Mouse (Mus musculus) kidney, postnatal 4 days (tissue): ENCODE data around the gene Adamts12.

Source experiments
- DNase-seq, 2 experiments: peaks; one replicate each; pipeline ENCODE4 v3.0.0; 2021; ENCODE audit warnings: mixed read lengths in 2 of 2

Adamts12 gene

DNA sequence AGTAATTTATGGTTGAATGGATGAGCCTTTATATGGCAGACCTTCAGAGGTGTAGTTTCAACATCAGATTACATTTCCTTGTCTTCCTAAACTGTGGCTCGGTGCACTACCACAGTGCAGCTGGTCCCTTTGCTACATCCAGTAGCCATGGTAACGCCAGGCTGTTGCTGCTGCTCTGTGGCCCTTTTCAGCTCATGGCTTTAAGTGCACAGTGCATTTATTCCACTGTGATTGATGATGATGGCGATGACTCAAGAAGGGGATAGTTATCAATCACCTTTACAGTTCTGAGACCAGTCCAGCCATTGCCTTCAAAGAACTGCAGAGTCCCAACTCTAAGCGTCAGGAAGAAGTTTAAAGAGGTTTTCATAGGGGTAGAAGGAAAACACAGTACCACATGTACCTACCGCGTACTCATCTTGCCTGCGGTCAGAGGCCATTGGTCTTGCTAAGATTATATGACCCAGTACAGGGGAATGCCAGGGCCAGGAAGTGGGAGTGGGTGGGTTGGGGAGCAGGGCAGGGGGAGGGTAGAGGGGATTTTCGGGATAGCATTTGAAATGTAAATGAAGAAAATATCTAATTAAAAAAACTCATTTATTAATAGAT is 18.5 kb downstream of the Adamts12 start:
- DNase-seq = no peak

DNA sequence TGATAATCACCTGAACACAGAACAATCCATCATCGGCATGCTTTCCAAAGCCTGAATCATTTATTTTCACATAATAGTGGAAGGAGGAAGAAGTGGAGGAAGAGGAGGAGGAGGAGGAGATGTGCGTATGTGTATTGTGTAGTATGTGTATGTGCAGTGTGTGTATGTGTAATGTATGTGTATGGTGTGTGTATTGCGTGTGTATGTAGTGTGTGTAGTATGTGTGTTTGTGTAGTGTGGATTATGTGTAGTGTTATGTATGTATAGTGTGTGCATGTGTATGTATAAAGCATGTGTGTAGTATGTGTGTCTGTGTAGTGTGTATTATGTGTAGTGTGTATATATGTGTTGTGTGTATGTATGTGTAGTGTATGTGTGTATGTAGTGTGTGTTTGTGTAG is 19.1 kb downstream of the Adamts12 start:
- no peak for DNase-seq

DNA sequence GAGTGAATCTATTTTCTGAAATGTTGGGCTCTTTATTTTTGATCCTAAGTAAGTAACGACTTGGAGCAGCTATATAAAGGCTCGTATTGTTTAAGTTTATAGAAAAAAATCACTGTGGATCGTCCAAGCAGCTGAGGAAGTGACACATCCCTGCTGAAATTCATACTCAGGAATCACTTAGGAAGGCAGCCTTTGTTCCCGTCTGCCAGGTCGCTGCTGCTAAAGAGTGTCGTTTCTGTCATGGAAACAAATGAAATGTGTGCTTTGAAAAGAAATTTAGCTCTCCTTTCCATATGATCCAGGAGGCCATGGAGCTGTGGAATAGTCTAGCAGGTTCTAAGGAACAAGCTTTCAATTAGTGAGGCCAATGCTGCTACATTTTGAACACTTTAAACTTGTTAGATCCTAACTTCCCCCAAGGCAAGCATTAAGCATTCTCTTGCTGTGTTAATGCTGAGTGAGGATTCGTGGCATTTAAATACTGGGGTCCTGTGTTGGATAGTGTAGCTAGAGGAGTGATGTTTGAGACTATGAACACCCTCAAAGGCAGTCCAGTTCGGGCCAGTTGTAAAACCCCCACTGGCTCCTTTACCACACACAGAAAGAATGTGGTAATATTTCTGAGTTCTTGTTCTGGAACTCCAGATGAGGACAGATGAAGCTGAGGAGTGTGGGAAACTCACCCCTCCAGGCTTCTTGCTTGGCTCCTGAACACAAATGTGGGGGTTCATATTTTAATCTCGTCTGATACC is 19.8 kb downstream of the Adamts12 start:
- no peak for DNase-seq

- DNase-seq = no peak
These were observed 20.4 kb downstream of the Adamts12 start for GRCm38 (mm10) chr15:11084993-11085365.

- DNase-seq = no peak
These were observed 24.9 kb downstream of the Adamts12 start for GRCm38 (mm10) chr15:11089494-11089893.

- no peak for DNase-seq
These were observed 31.0 kb downstream of the Adamts12 start for GRCm38 (mm10) chr15:11095566-11095965.

GRCm38 (mm10) chr15:11097967-11098702 is 33.5 kb downstream of the Adamts12 start:
- peak in 1 of 2 experiments; percentile 7 for DNase-seq

DNA sequence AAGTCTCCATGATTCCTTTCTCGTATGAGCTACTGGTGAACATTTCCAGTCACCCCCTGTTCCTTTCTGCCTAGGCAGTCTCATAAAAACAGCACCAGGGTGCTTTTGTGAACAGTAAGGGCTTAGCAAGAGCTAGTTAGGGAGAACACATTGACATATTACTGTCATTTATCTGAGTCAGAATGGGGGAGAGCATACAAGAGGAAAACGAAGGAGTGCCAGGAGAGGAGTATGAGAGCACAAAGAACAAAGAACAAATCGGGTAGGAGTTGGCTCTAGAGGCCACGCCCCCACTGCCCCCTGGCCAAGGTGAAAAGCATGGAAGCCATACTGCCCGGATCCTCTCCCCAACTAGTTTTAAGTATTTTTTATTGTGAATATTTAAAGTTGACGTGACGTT is 34.4 kb downstream of the Adamts12 start:
- DNase-seq = no peak

DNA sequence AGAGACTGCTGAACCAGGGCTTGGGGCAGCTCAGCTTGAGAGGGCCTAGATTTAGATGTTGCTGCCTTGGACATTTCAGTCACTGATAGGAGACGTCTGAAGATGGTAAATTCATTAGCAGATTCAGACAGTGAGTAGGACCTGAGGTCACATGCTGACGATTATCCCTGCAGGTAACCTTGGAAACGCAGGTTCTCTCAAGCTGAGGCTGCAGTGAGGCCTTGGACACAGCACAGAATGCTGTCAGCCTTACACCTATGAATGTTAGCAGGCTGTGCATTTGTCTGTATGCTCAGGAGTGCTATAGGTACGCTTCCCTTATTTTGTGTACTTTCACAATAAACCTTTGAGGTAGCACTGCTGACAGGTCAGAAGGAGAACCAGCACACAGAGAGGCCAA is 36.3 kb downstream of the Adamts12 start:
- DNase-seq = no peak

- no peak for DNase-seq
These were observed 40.5 kb downstream of the Adamts12 start for GRCm38 (mm10) chr15:11105101-11105500.

GRCm38 (mm10) chr15:11107376-11107775 is 42.8 kb downstream of the Adamts12 start:
- no peak for DNase-seq

DNA sequence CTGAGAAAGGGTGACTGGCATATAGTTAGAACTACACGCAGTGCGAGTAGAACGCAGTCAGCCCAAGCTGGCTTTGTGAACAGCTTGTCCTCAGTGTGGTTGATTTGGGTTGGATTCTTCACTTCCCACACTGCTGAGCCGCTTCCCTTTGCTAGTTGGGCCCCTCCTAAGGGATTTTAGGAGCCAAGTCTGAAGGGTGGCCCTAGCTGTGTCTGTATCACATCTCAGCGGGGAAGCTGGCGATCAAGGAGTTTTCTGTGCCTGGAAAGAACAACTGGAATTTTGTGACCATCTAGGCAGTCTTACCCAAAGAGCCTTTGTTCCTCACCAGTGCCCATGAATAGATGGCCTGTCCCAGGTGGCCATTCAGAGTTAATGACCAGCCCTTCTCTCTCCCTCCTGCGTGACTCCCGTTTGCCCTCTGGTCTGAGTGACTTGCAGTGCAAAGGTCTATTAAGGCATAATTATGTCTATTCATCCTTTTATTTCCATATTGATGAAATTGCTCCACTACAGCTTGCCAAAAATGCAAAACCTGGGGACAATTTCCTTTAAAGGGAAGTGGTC is 50.1 kb downstream of the Adamts12 start:
- no peak for DNase-seq

DNA sequence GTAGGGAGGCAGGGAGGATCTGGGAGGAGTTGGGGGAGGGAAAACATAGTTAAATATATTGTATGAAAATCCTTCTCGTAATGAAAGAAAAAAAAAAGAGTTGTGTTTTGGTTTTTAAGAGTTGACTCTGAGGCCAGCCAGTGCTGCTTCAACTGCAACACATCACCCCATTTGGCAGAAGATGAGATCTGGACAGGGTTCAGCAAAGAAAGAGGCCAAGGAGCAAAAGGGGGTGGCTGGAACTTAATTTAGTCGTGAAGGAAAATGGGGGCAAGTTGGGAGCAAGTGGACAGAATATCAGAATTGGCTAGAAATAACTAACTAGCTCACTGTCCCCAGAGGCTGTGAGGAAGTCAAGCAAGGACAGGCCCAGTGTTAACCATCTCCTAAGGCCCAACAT is 51.7 kb downstream of the Adamts12 start:
- peak; percentile 17 to 46 for DNase-seq

- no peak for DNase-seq
These were observed 52.3 kb downstream of the Adamts12 start for GRCm38 (mm10) chr15:11116853-11117252.

GRCm38 (mm10) chr15:11118371-11118770 is 53.8 kb downstream of the Adamts12 start:
- no peak for DNase-seq

DNA sequence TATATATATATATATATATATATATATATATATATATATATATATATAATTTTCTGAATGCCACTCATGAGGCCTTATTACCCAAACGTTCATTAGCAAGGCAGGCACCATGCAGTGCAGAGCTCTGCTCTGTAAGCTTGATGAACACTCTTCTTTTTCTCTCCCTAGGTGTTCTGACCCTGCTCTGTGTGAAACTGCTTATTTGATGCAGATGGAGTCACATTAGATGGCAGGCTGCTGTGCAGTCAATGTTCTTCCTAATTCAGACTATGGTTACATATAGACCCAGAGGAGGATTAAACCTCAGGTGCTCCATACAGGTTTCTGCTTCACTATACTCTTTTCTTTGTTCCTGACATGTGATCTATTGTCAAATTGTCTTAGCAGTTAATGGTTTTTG is 57.1 kb downstream of the Adamts12 start:
- no peak for DNase-seq

DNA sequence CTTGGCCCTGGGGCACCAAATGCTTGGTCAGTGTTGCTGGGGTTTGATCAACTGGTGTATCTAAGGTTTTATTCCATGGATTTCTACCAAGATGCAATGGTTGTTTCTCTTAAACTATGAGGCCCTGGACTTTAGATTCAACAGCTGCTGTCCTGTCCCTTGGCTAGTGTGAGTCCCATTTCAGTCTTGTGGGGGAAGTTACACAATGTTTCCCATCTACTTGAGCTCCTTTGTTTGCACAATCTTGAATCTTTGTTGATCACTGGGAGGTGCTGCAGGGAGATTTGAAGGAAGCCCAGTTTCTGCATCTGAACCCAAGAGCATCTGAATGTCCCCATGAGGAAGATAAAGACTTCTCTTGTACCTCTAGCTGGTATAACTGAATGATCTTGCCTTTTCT is 60.8 kb downstream of the Adamts12 start:
- no peak for DNase-seq

DNA sequence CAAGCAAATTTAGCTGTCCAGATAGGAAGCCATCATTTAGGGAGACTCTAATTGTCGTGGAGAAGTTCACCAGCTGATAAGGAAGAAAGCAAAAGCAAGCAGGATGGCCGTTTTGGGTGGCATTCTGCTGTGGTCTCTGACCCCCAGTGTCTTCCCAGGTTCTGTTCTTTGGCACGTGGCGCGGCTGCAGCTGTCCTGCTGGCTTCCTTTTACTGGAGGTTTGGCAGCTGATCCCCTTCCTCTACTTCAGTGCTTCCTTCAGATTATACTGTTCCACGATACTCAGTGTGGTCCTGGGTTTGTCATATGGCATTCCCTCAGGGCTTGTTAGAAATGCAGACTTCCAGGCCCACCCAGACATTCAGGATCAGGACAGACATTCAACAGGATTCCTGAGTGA is 63.9 kb downstream of the Adamts12 start:
- DNase-seq = peak; percentile 6 to 11

DNA sequence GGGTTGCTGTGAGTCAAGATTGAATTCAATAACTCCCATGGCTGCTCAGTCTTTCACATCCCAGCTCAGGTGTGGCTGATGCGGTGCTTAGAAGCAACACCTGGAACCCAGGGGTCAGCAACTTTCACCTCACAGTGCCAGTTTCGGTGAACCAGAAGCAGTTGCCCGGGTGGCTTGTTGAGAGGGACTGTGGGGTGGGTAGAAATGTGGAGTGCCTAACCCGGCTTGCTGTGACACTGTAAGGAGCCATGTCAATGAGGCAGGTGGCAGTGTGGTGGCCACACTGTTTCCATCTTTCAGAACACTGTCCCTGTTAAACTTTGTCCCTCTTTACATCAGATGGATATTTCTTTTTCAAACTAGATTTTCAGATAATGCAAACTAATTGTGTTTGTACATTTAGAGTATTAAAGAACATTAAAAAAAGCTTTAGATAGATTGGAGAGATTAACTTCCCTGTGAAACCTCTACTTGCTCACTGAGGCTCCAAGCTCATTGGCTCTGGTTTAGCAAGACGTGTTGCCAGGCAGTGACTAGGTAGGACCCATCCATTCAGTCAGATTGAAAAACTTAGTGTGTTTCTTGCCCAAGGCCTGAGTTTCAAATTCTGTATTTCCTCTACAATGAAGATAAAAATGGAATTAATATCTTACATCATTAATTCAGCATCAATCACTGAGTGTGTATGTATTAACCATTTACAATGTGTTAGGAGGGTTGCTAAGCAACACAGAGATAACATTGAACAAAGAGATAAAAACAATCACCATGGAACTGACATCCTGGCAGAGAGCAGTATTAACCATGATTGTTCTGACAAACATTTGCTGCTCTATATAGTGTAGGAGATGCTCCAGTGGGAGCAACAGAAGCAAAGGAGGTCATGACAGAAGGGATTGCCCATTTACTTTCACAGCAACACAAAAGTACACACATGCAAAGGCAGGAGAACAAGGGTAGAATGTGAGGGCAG is 68.3 kb downstream of the Adamts12 start:
- DNase-seq = no peak

DNA sequence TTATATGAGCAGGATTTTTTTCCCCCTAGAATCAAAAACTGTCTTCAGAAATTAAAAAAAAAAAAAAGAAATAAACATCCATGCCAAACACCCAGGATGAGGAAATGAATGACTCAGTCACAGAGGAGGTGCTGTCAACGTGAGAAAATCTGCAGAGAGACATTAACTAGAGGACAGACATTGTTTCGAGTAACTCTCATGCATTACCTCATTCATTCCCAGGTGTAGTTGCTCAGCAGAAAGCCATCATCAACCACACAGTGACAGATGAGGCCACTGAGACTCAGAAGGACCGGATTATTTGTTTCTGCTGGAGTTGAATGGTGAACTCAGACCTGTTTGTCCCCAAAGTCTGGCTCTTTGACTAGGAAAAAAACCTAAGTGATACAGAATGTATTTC is 81.0 kb downstream of the Adamts12 start:
- no peak for DNase-seq

DNA sequence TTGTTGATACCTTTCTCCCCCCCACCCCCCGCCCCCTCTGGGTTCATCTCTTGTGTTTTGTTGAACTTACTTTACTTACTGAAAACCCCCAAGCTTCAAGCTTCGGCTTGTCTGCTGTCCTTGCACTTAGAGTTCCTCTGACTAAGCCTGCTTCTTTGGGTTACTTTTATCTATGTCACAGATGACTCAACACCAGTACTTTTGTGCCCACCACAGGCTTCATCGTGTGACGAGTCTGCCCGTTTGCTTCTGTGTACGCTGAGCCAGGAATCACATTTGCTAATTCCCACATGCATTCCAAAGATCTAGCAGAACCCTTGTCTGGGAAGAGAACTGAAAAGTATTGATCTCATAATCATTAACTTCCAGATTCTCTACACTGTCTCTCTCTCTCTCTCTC is 94.8 kb downstream of the Adamts12 start:
- DNase-seq = no peak

DNA sequence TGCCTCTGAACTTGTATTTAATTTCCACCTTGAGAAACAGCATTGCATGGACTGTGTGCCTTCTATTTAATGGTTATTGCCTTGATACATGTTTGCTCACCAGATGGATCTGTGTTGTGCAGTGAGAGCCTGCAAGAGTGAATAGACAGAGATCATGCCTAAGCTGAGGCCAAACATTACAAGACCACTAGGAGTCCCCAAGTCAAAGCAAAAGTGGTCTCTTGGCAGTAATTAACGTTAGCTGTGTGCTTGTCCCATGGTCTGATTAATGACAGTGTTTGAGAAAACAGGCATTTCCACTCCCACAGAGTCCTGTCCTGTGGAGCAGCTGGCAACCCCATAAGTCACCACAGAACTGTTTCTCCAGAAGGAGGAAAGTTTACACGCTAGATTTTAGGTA is 96.2 kb downstream of the Adamts12 start:
- no peak for DNase-seq
